Mouse (Mus musculus): ENCODE measurements at regions not wholly inside any gene's neighbourhood (a gene's known extent, or its start where the extent isn't known, plus 50 kb on each side); places are given as distances from the start of the nearest gene placed in this dataset.

GRCm38 (mm10) chr14:54169254-54169653 lies 84.7 kb downstream of the Dad1 start:
- in situ Hi-C loops (cut with MboI; ENCODE audit: low sequenced_read_pairs in 2 of 2, unreplicated experiment in 2 of 2): loop anchor here in 1 of 2 experiments (25.0 kb wide), 1 partner anchor 282 kb away; no protein-coding TSS in a partner anchor
- no peak for DNase-seq (ENCODE audit: low read depth, low spot score)
- TF ChIP-seq MAFK (IDR thresholded peaks at IDR 0.05; ENCODE audit: insufficient read depth, low read depth, low read length): no peak
- TF ChIP-seq ZC3H11A (IDR thresholded peaks at IDR 0.05; ENCODE audit: borderline replicate concordance, low read depth, low read length): no peak
- TF ChIP-seq CHD2 (IDR thresholded peaks at IDR 0.05; ENCODE audit: low read depth, low read length): no peak
- no peak for TF ChIP-seq ZNF384 (IDR thresholded peaks at IDR 0.05; ENCODE audit: low read depth, low read length)
- Histone ChIP-seq H3K9me3 (ENCODE audit: control insufficient read depth, insufficient read depth, low read depth, low read length) (no peaks in the 10 kb centered on the region), H3K4me3 (ENCODE audit: insufficient read depth in 1 of 2, low read depth in 1 of 2, low read length in 2 of 2, poor library complexity in 1 of 2, severe bottlenecking in 1 of 2) (no peak overlapping the region), H3K36me3 (ENCODE audit: control insufficient read depth, insufficient read depth, low read length, poor library complexity, severe bottlenecking) (no peaks in the 10 kb centered on the region; the same call in 1 of the 2 replicates), H3K27ac (ENCODE audit: insufficient read depth, low read depth, low read length, poor library complexity, severe bottlenecking) (no peak overlapping the region), H3K4me1 (ENCODE audit: control insufficient read depth in 2 of 2, insufficient read depth in 2 of 2, low read length in 2 of 2, poor library complexity in 1 of 2) (0 out of 4 replicates have a peak, but pooled peaks cover 0 to 2% of the 10 kb centered on the region in 2 experiments), H3K9ac (ENCODE audit: insufficient read depth, low read depth, low read length, poor library complexity, severe bottlenecking) (no peak overlapping the region)

- no peak for DNase-seq (ENCODE audit: low read depth, low spot score)
- TF ChIP-seq CHD2 (IDR thresholded peaks at IDR 0.05; ENCODE audit: low read depth, low read length): no peak
- TF ChIP-seq ZNF384 (IDR thresholded peaks at IDR 0.05; ENCODE audit: low read depth, low read length): no peak
- Histone ChIP-seq H3K9ac (ENCODE audit: insufficient read depth, low read depth, low read length, poor library complexity, severe bottlenecking) (no peak overlapping the region), H3K36me3 (ENCODE audit: control insufficient read depth, insufficient read depth, low read length, poor library complexity, severe bottlenecking) (no peaks in the 10 kb centered on the region; the same call in 1 of the 2 replicates), H3K4me1 (ENCODE audit: control insufficient read depth in 2 of 2, insufficient read depth in 2 of 2, low read length in 2 of 2, poor library complexity in 1 of 2) (0 out of 4 replicates have a peak, but pooled peaks cover 0 to 2% of the 10 kb centered on the region in 2 experiments), H3K27ac (ENCODE audit: insufficient read depth, low read depth, low read length, poor library complexity, severe bottlenecking) (no peak overlapping the region), H3K9me3 (ENCODE audit: control insufficient read depth, insufficient read depth, low read depth, low read length) (no peaks in the 10 kb centered on the region), H3K4me3 (ENCODE audit: insufficient read depth in 1 of 2, low read depth in 1 of 2, low read length in 2 of 2, poor library complexity in 1 of 2, severe bottlenecking in 1 of 2) (no peak overlapping the region)
- in situ Hi-C loops (cut with MboI; ENCODE audit: low sequenced_read_pairs in 2 of 2, unreplicated experiment in 2 of 2): loop anchor here in 1 of 2 experiments (25.0 kb wide), 1 partner anchor 281 kb away; no protein-coding TSS in a partner anchor
Observed at GRCm38 (mm10) chr14:54168414-54168931, 85.4 kb downstream of the Dad1 start.

DNA sequence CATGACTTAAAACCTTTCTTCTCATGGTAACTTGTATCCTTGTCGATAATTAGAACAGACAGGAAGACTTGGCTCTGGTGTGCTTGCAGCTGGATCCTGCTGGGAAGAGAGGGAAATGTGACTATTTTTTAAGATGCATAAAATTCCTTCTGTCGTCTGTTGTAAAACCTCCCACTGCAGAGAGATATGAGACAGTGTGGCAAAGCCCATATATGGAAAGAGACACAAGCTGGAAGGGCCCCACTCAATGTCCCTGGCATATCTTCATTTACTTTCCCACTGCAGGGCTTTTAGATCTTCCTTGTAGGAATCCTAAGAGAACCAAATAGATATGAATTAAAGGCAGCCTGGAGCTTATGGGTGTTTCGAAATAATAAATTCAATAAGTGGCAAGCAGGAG lies 87.8 kb downstream of the Dad1 start:
- in situ Hi-C loops (cut with MboI; ENCODE audit: low sequenced_read_pairs in 2 of 2, unreplicated experiment in 2 of 2): loop anchor here in 1 of 2 experiments (25.0 kb wide), 1 partner anchor 279 kb away; no protein-coding TSS in a partner anchor

GRCm38 (mm10) chr14:54164874-54165273 lies 89.0 kb downstream of the Dad1 start:
- H3K4me1 ChIP-seq (ENCODE audit: control insufficient read depth in 2 of 2, insufficient read depth in 2 of 2, low read length in 2 of 2, poor library complexity in 1 of 2): 0 out of 4 replicates have a peak, but pooled peaks cover 0 to 2% of the 10 kb centered on the region in 2 experiments
- no peak overlapping the region for H3K27ac ChIP-seq (ENCODE audit: insufficient read depth, low read depth, low read length, poor library complexity, severe bottlenecking)
- DNase-seq (ENCODE audit: low read depth, low spot score): no peak
- in situ Hi-C loops (cut with MboI; ENCODE audit: low sequenced_read_pairs in 2 of 2, unreplicated experiment in 2 of 2): loop anchor here in 1 of 2 experiments (25.0 kb wide), 1 partner anchor 278 kb away; no protein-coding TSS in a partner anchor
- TF ChIP-seq MAFK (IDR thresholded peaks at IDR 0.05; ENCODE audit: insufficient read depth, low read depth, low read length) (no peak), ZC3H11A (IDR thresholded peaks at IDR 0.05; ENCODE audit: borderline replicate concordance, low read depth, low read length) (no peak), ZNF384 (IDR thresholded peaks at IDR 0.05; ENCODE audit: low read depth, low read length) (no peak), CHD2 (IDR thresholded peaks at IDR 0.05; ENCODE audit: low read depth, low read length) (no peak), HCFC1 (IDR thresholded peaks at IDR 0.05; ENCODE audit: borderline replicate concordance, insufficient read depth, low read length) (no peak)
- no peaks in the 10 kb centered on the region for H3K36me3 ChIP-seq (ENCODE audit: control insufficient read depth, insufficient read depth, low read length, poor library complexity, severe bottlenecking)
- no peaks in the 10 kb centered on the region for H3K9me3 ChIP-seq (ENCODE audit: control insufficient read depth, insufficient read depth, low read depth, low read length)
- peak overlapping the region in 1 of 2 experiments; percentile 42; a peak in 1 of 4 replicates for H3K4me3 ChIP-seq (ENCODE audit: insufficient read depth in 1 of 2, low read depth in 1 of 2, low read length in 2 of 2, poor library complexity in 1 of 2, severe bottlenecking in 1 of 2)
- H3K9ac ChIP-seq (ENCODE audit: insufficient read depth, low read depth, low read length, poor library complexity, severe bottlenecking): no peak overlapping the region

More for the DNA sequence above, 87.8 kb downstream of the Dad1 start:
- no peak for DNase-seq (ENCODE audit: low read depth, low spot score)
- Histone ChIP-seq H3K27ac (ENCODE audit: insufficient read depth, low read depth, low read length, poor library complexity, severe bottlenecking) (no peak overlapping the region), H3K4me3 (ENCODE audit: insufficient read depth in 1 of 2, low read depth in 1 of 2, low read length in 2 of 2, poor library complexity in 1 of 2, severe bottlenecking in 1 of 2) (no peak overlapping the region), H3K4me1 (ENCODE audit: control insufficient read depth in 2 of 2, insufficient read depth in 2 of 2, low read length in 2 of 2, poor library complexity in 1 of 2) (0 out of 4 replicates have a peak, but pooled peaks cover 0 to 2% of the 10 kb centered on the region in 2 experiments), H3K9me3 (ENCODE audit: control insufficient read depth, insufficient read depth, low read depth, low read length) (no peaks in the 10 kb centered on the region), H3K9ac (ENCODE audit: insufficient read depth, low read depth, low read length, poor library complexity, severe bottlenecking) (no peak overlapping the region), H3K36me3 (ENCODE audit: control insufficient read depth, insufficient read depth, low read length, poor library complexity, severe bottlenecking) (no peaks in the 10 kb centered on the region; the same call in 1 of the 2 replicates)
- no peak for TF ChIP-seq ZC3H11A (IDR thresholded peaks at IDR 0.05; ENCODE audit: borderline replicate concordance, low read depth, low read length)
- TF ChIP-seq CHD2 (IDR thresholded peaks at IDR 0.05; ENCODE audit: low read depth, low read length): no peak
- no peak for TF ChIP-seq HCFC1 (IDR thresholded peaks at IDR 0.05; ENCODE audit: borderline replicate concordance, insufficient read depth, low read length)
- no peak for TF ChIP-seq MAFK (IDR thresholded peaks at IDR 0.05; ENCODE audit: insufficient read depth, low read depth, low read length)
- no peak for TF ChIP-seq ZNF384 (IDR thresholded peaks at IDR 0.05; ENCODE audit: low read depth, low read length)

Data from ES-E14 (cell line).